Mouse (Mus musculus): ENCODE results near the gene Ntrk1. TPM values are rescaled to one million over a fixed set of nuclear protein-coding genes. Genes with fewer than 3 reads are reported as not detected.
"Not testable (repeated sequence)": the region's sequence is repeated elsewhere in the genome, so short reads cannot be mapped to it uniquely, and the experiment has no call there.

The Ntrk1 gene
- 4.3 and 14.4 TPM in 2 replicates for total RNA-seq (2021)
- long read RNA-seq, experiment 1, partial matches to known transcripts, result 1 of 2 reads
- long read RNA-seq, experiment 1, other reads (novel, unspliced or antisense), result 1 of 2 reads
- long read RNA-seq, experiment 2, partial matches to known transcripts, result 2 of 2 reads
- long read RNA-seq, experiment 2, other reads (novel, unspliced or antisense), result 0 of 2 reads

GRCm38 (mm10) chr3:87794922-87795325 is at the start of gene Ntrk1:
Gene Ntrk1 (minus strand): TSS chr3:87795162.
- DNase-seq, result peak; percentile 42

- DNase-seq, result no peak
Measured at GRCm38 (mm10) chr3:87840858-87841257, 45.9 kb upstream of the Ntrk1 start.

GRCm38 (mm10) chr3:87838622-87839021 is 43.7 kb upstream of the Ntrk1 start:
- peak; percentile 85 for DNase-seq

- DNase-seq, result no peak
Measured at GRCm38 (mm10) chr3:87833482-87833881, 38.5 kb upstream of the Ntrk1 start.

GRCm38 (mm10) chr3:87832109-87832859 is 37.3 kb upstream of the Ntrk1 start:
- no peak for DNase-seq

- DNase-seq, result no peak
Measured at GRCm38 (mm10) chr3:87829025-87829424, 34.1 kb upstream of the Ntrk1 start.

GRCm38 (mm10) chr3:87828435-87828834 is 33.5 kb upstream of the Ntrk1 start:
- no peak for DNase-seq

GRCm38 (mm10) chr3:87824206-87824605 is 29.2 kb upstream of the Ntrk1 start, which contains the start of gene Pear1:
Gene Pear1 (minus strand): TSS chr3:87824306.
- DNase-seq, result not testable (repeated sequence)

GRCm38 (mm10) chr3:87818226-87818625 is 23.3 kb upstream of the Ntrk1 start:
- DNase-seq, result no peak

GRCm38 (mm10) chr3:87816646-87817093 is 21.7 kb upstream of the Ntrk1 start:
- peak; percentile 81 for DNase-seq

- no peak for DNase-seq
Measured at GRCm38 (mm10) chr3:87816166-87816565, 21.2 kb upstream of the Ntrk1 start.

- no peak for DNase-seq
Measured at GRCm38 (mm10) chr3:87812873-87813272, 17.9 kb upstream of the Ntrk1 start.

- no peak for DNase-seq
Measured at GRCm38 (mm10) chr3:87812413-87812812, 17.5 kb upstream of the Ntrk1 start.

- no peak for DNase-seq
Measured at GRCm38 (mm10) chr3:87811297-87811696, 16.3 kb upstream of the Ntrk1 start.

- DNase-seq, result no peak
Measured at GRCm38 (mm10) chr3:87809322-87809962, 14.5 kb upstream of the Ntrk1 start.

- peak; percentile 38 for DNase-seq
Measured at GRCm38 (mm10) chr3:87804038-87804677, 9.2 kb upstream of the Ntrk1 start.

- DNase-seq, result no peak
Measured at GRCm38 (mm10) chr3:87801681-87802080, 6.7 kb upstream of the Ntrk1 start.

- peak; percentile 61 for DNase-seq
Measured at GRCm38 (mm10) chr3:87796736-87797334, 1.9 kb upstream of the Ntrk1 start, which contains the start of gene Insrr. Gene Insrr (plus strand): TSS chr3:87796951.

- peak; percentile 84 for DNase-seq
Measured at GRCm38 (mm10) chr3:87795336-87796277, 645 bp upstream of the Ntrk1 start.

GRCm38 (mm10) chr3:87789768-87790167 is 5.2 kb downstream of the Ntrk1 start:
- DNase-seq, result no peak

- DNase-seq, result no peak
Measured at GRCm38 (mm10) chr3:87789248-87789647, 5.7 kb downstream of the Ntrk1 start.

Measured in adrenal gland, postnatal 14 days (tissue).